Mouse (Mus musculus): ENCODE data around the gene Atcay.

DNA sequence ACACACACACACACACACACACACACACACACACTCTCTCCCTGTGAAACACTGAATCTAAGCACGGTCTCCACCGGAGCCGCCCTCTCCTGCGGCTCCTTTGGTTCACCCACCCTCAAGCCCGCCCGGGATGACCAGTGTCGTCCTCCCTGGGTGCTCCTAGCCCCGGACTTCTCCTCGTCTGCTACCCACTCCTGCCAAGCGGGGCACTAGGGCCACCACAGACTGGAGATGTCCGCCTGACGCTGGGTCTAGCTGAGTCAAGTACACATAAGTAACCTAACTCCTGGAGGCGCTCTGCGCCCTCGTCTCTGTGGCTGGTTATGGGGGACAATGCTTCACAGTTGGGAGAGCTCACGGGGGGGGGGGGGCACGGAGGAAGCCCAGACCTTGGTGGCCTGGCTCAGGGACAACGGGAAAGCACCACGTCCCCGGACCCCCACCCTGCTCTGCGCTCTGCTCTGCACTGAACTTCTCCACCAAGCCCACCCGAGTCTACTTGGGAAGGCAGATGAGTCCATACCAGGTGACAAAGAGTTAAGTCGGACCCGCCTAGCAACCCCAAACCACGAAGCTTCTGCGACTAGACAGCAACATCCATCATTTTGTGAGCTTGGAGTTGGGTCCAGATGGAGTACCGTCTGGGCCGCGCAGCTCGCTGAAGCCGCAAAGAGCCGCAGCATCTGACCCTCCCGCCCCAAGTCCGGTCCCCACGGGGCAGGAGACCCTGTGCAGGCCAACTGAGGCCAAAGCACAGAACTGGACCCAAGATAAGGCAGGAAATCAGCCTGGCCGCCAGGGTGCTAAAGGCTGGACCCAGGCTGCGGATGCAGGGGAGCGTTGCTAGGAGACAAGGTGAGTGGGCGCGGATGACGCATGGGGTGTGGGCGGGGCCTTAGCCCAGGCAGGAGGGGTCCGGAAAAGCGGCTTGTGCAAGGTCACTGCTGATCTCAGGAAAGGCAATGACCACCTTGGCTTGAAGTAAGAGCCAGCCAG, 22.1 kb upstream of the Atcay start, which contains the start of gene Matk:
- TF ChIP-seq GATA1 (IDR thresholded peaks at IDR 0.05; ENCODE audit: low read length), result no peak
- no peak for TF ChIP-seq TAL1 (IDR thresholded peaks at IDR 0.05; ENCODE audit: low read length)

Data from erythroblast, embryonic 14.5 days (primary cell).